Mouse (Mus musculus): ENCODE measurements around the gene Nfatc3.
A peak's percentile ranks its signal among the peaks of the same experiment; 100 is the strongest.

Gene Nfatc3

GRCm38 (mm10) chr8:106149025-106149424 lies 90.4 kb downstream of the Nfatc3 start:
- no peak for DNase-seq

- DNase-seq: peak; percentile 92
Observed at GRCm38 (mm10) chr8:106149801-106150652, 91.4 kb downstream of the Nfatc3 start, which contains the start of gene Pla2g15. Gene Pla2g15, plus strand, starts transcription at chr8:106150399.

- no peak for DNase-seq
Observed at GRCm38 (mm10) chr8:106150653-106151000, 92.0 kb downstream of the Nfatc3 start.

GRCm38 (mm10) chr8:106151041-106151440 lies 92.4 kb downstream of the Nfatc3 start:
- DNase-seq: no peak

- no peak for DNase-seq
Observed at GRCm38 (mm10) chr8:106152876-106153275, 94.2 kb downstream of the Nfatc3 start.

- DNase-seq: no peak
Observed at GRCm38 (mm10) chr8:106157419-106157818, 98.8 kb downstream of the Nfatc3 start.

GRCm38 (mm10) chr8:106158381-106158780 lies 99.7 kb downstream of the Nfatc3 start:
- DNase-seq: no peak

- DNase-seq: no peak
Observed at GRCm38 (mm10) chr8:106159876-106160275, 101.2 kb downstream of the Nfatc3 start.

GRCm38 (mm10) chr8:106163251-106163650 lies 104.6 kb downstream of the Nfatc3 start:
- DNase-seq: no peak

GRCm38 (mm10) chr8:106165460-106165859 lies 106.8 kb downstream of the Nfatc3 start:
- peak; percentile 81 for DNase-seq

- DNase-seq: peak; percentile 90
Observed at GRCm38 (mm10) chr8:106168356-106169016, 109.8 kb downstream of the Nfatc3 start, which contains the start of gene Slc7a6. Gene Slc7a6, plus strand, starts transcription at chr8:106168857.

GRCm38 (mm10) chr8:106169017-106169933 lies 110.6 kb downstream of the Nfatc3 start:
- DNase-seq: peak; percentile 41

- DNase-seq: no peak
Observed at GRCm38 (mm10) chr8:106169934-106170480, 111.4 kb downstream of the Nfatc3 start.

- no peak for DNase-seq
Observed at GRCm38 (mm10) chr8:106173566-106173965, 114.9 kb downstream of the Nfatc3 start.

- no peak for DNase-seq
Observed at GRCm38 (mm10) chr8:106176891-106177290, 118.3 kb downstream of the Nfatc3 start.

GRCm38 (mm10) chr8:106177594-106177993 lies 119.0 kb downstream of the Nfatc3 start:
- no peak for DNase-seq

- DNase-seq: no peak
Observed at GRCm38 (mm10) chr8:106178428-106178827, 119.8 kb downstream of the Nfatc3 start.
